In genomic region chr11:101725043-101725442, GRCm38 (mm10) we compare ENCODE assay signal across 19 mouse cellular contexts.
"Had no signal": no experiment of that assay in that cellular context is flagged by ENCODE, and none has a peak within 500 bp of the region (broad histone marks: within the 10 kb centered on the region; RNA-seq: fewer than 3 reads in every experiment).

No protein-coding gene starts in this region.

- H3K27me3 ChIP-seq: lung, embryonic 15.5 days; neural tube, embryonic 13.5 days; stomach, embryonic 15.5 days had no signal

- H3K4me1 ChIP-seq: lung, embryonic 15.5 days; stomach, embryonic 15.5 days had no signal

- H3K4me2 ChIP-seq: lung, embryonic 15.5 days; neural tube, embryonic 13.5 days; stomach, embryonic 15.5 days had no signal

- DNase-seq: kidney, adult 9 months; kidney, postnatal 14 days; kidney, postnatal 4 days; layer of hippocampus, adult 9-11 months; lung, adult 18-20 months; lung, postnatal 10 days; lung, postnatal 36 days; midbrain, embryonic 14.5 days; retina, postnatal 1 day; right cerebral cortex, postnatal 25 days; spleen, adult 18-20 months; thymus, postnatal 25 days had no signal

- H3K27ac ChIP-seq: layer of hippocampus, adult 2 months; liver, embryonic 14.5 days; lung, embryonic 15.5 days; midbrain, embryonic 10.5 days; neural tube, embryonic 13.5 days; stomach, embryonic 15.5 days had no signal

- H3K36me3 ChIP-seq: lung, embryonic 15.5 days; midbrain, embryonic 10.5 days; neural tube, embryonic 13.5 days; stomach, embryonic 15.5 days had no signal

- H3K9ac ChIP-seq: liver, embryonic 14.5 days; lung, embryonic 15.5 days; neural tube, embryonic 13.5 days; stomach, embryonic 15.5 days had no signal

- H3K9me3 ChIP-seq: lung, embryonic 15.5 days; megakaryocyte, embryonic 14.5 days; midbrain, embryonic 10.5 days; neural tube, embryonic 13.5 days; stomach, embryonic 15.5 days had no signal

- H3K4me3 ChIP-seq: layer of hippocampus, adult 2 months; lung, embryonic 15.5 days; megakaryocyte, embryonic 14.5 days; midbrain, embryonic 10.5 days; neural tube, embryonic 13.5 days; stomach, embryonic 15.5 days had no signal
